Mouse (Mus musculus) liver, embryonic 14.5 days (tissue): ENCODE data around the gene Endod1. TPM values are rescaled to one million over a fixed set of nuclear protein-coding genes. Genes with fewer than 3 reads are reported as not detected.

Source experiments
- ATAC-seq: fragments of 200-750 bp; cut with Nextera tagmentation; 2 replicates; pipeline ENCODE4 v1.8.0; 2017; ENCODE audit warnings: moderate number of reproducible peaks, mild to moderate bottlenecking, moderate library complexity; ENCODE audit not compliant: insufficient read depth
- DNase-seq, 3 experiments: peaks; one replicate each; pipeline ENCODE4 v3.0.0-alpha.2; 2012 to 2013; ENCODE audit warnings: low read depth in 3 of 3, low spot score in 3 of 3
- H3K27ac ChIP-seq: fragments of 300-500 bp; sonication (generic); 2 replicates; pipeline ENCODE4 v1.5.1; 2014; ENCODE audit warnings: moderate library complexity, mild to moderate bottlenecking, control low read depth, inconsistent platforms
- H3K27me3 ChIP-seq: fragments of 300-500 bp; sonication (generic); 2 replicates; pipeline ENCODE4 v1.6.1; 2014; ENCODE audit warnings: mild to moderate bottlenecking, low read length, moderate library complexity; ENCODE audit not compliant: control insufficient read depth, insufficient read depth
- H3K36me3 ChIP-seq: fragments of 300-500 bp; sonication (generic); replicated peaks from 2 replicates; pipeline ENCODE4 v1.6.1; 2014; ENCODE audit warnings: low read depth; ENCODE audit not compliant: control insufficient read depth, insufficient read depth
- H3K4me1 ChIP-seq, 2 experiments: fragments of 200-500 bp in 1 of 2; fragments of 300-500 bp in 1 of 2; sonication (generic) in 1 of 2; replicated peaks; 2 replicates each; pipeline ENCODE4 v1.6.1; 2012 to 2014; ENCODE audit warnings: antibody characterized with exemption in 1 of 2, inconsistent platforms in 1 of 2, low read length in 1 of 2; ENCODE audit not compliant: control insufficient read depth in 2 of 2, insufficient read depth in 2 of 2
- H3K4me2 ChIP-seq: fragments of 300-500 bp; sonication (generic); 2 replicates; pipeline ENCODE4 v1.6.1; 2014; ENCODE audit warnings: low read depth, mild to moderate bottlenecking, control low read depth, moderate library complexity
- H3K4me3 ChIP-seq, 2 experiments: fragments of 200-500 bp in 1 of 2; fragments of 300-500 bp in 1 of 2; sonication (generic) in 1 of 2; 2 replicates each; pipeline ENCODE4 v1.5.1; 2012 to 2014; ENCODE audit warnings: low read depth in 2 of 2, low read length in 2 of 2, mild to moderate bottlenecking in 2 of 2, control low read depth in 1 of 2, inconsistent platforms in 1 of 2, moderate library complexity in 1 of 2; ENCODE audit not compliant: insufficient read depth in 1 of 2
- H3K9ac ChIP-seq: fragments of 300-500 bp; sonication (generic); replicated peaks from 2 replicates; pipeline ENCODE4 v1.6.1; 2014; ENCODE audit warnings: mild to moderate bottlenecking, control low read depth, moderate library complexity
- H3K9me3 ChIP-seq: fragments of 300-500 bp; sonication (generic); 2 replicates; pipeline ENCODE4 v1.6.1; 2016; ENCODE audit warnings: low read length, mixed read lengths; ENCODE audit not compliant: control insufficient read depth
- CTCF ChIP-seq: IDR thresholded peaks from 2 replicates; pipeline ENCODE4 v1.5.1; 2016; ENCODE audit warnings: antibody characterized with exemption, low read depth, control low read depth
- EP300 ChIP-seq: IDR thresholded peaks from 2 replicates; pipeline ENCODE4 v1.6.1; 2016; ENCODE audit warnings: antibody characterized with exemption, low read depth
- WGBS: fragments of 180-500 bp; shearing (Covaris S2); extraction: QIAGEN DNeasy Blood & Tissue Kit; methylation state at CpG from one replicate; pipeline ENCODE4 v1.1.7; 2014; ENCODE audit not compliant: insufficient replicate concordance; 5-methylcytosine and 5-hydroxymethylcytosine counted together
- polyA plus RNA-seq, 2 experiments: library from polyadenylated mRNA; depleted of rRNA in 1 of 2; stranded (reverse) in 1 of 2; unstranded in 1 of 2; fragments of >200 nt; fragmentation: Nextera tagmentation in 1 of 2; extraction: Ambion mirVana in 1 of 2; gene quantifications; 2 replicates each; pipeline versions ENCODE4 v1.2.1 to v1.2.3; 2012 to 2014

Endod1 gene
- polyA plus RNA-seq (2012; rRNA removed), result 18.8 and 22.3 TPM in 2 replicates
- polyA plus RNA-seq (2014; fragmentation: Nextera tagmentation; extraction: Ambion mirVana), result 41.8 and 42.3 TPM in 2 replicates

GRCm38 (mm10) chr9:14381353-14382055, at the start of gene Endod1:
Endod1 (minus strand) TSS chr9:14381507.
- TF ChIP-seq EP300 (no peak), CTCF (no peak)
- Histone ChIP-seq H3K4me1 (peaks cover 29 to 43% of the 10 kb centered on the region in 2 experiments), H3K9me3 (no peaks in the 10 kb centered on the region), H3K4me2 (peak within 1 kb of the TSS; percentile 80), H3K27me3 (no peaks in the 10 kb centered on the region), H3K9ac (peak within 1 kb of the TSS; percentile 93), H3K36me3 (peaks cover 16% of the 10 kb centered on the region), H3K4me3 (peak within 1 kb of the TSS; percentile 94 to 95), H3K27ac (peak within 1 kb of the TSS; percentile 64)
- peak; percentile 67 for ATAC-seq
- 7% methylated on average over 8 of the region's 8 CpGs for WGBS
- DNase-seq, result peak in 1 of 3 experiments; percentile 63

- H3K9ac ChIP-seq, result no peak overlapping the region
- ATAC-seq, result no peak
- no peak for TF ChIP-seq CTCF
- TF ChIP-seq EP300, result peak; percentile 47; the same call in 1 of the 2 replicates
- no peak overlapping the region for H3K4me2 ChIP-seq
- no peaks in the 10 kb centered on the region for H3K36me3 ChIP-seq
- no peaks in the 10 kb centered on the region for H3K9me3 ChIP-seq
- 21% methylated on average over 5 of the region's 5 CpGs for WGBS
- no peak overlapping the region for H3K4me3 ChIP-seq
- no peak overlapping the region for H3K27ac ChIP-seq
- peaks cover 0 to 7% of the 10 kb centered on the region in 2 experiments; a peak in 2 of 4 replicates for H3K4me1 ChIP-seq
- H3K27me3 ChIP-seq, result no peaks in the 10 kb centered on the region
- DNase-seq, result no peak
Measured at GRCm38 (mm10) chr9:14409153-14409552, 27.8 kb upstream of the Endod1 start.

- WGBS, result 21% methylated on average over 4 of the region's 4 CpGs
- TF ChIP-seq CTCF, result no peak
- peak; percentile 56 for TF ChIP-seq EP300
Measured at GRCm38 (mm10) chr9:14408044-14408443, 26.7 kb upstream of the Endod1 start.

GRCm38 (mm10) chr9:14406056-14406455, 24.7 kb upstream of the Endod1 start:
- H3K36me3 ChIP-seq, result no peaks in the 10 kb centered on the region
- TF ChIP-seq CTCF (no peak), EP300 (no peak)
- H3K4me1 ChIP-seq, result peaks cover 0 to 7% of the 10 kb centered on the region in 2 experiments; a peak in 2 of 4 replicates
- no peak overlapping the region for H3K4me2 ChIP-seq
- no peak overlapping the region for H3K27ac ChIP-seq
- H3K27me3 ChIP-seq, result no peaks in the 10 kb centered on the region
- WGBS, result 44% methylated on average over 1 of the region's 1 CpGs
- DNase-seq (no peak), ATAC-seq (no peak)
- no peak overlapping the region for H3K9ac ChIP-seq
- H3K9me3 ChIP-seq, result no peaks in the 10 kb centered on the region
- no peak overlapping the region for H3K4me3 ChIP-seq

More at GRCm38 (mm10) chr9:14408044-14408443, 26.7 kb upstream of the Endod1 start:
- DNase-seq (no peak), ATAC-seq (peak; percentile 33; the same call in 1 of the 2 replicates)
- Histone ChIP-seq H3K9ac (no peak overlapping the region), H3K27ac (no peak overlapping the region), H3K4me2 (no peak overlapping the region), H3K9me3 (no peaks in the 10 kb centered on the region), H3K36me3 (no peaks in the 10 kb centered on the region), H3K4me1 (peaks cover 0 to 7% of the 10 kb centered on the region in 2 experiments; a peak in 2 of 4 replicates), H3K27me3 (no peaks in the 10 kb centered on the region), H3K4me3 (no peak overlapping the region)

GRCm38 (mm10) chr9:14402099-14402498, 20.8 kb upstream of the Endod1 start:
- no peak for ATAC-seq
- Histone ChIP-seq H3K36me3 (no peaks in the 10 kb centered on the region), H3K9ac (no peak overlapping the region), H3K27ac (no peak overlapping the region), H3K4me2 (no peak overlapping the region), H3K4me3 (no peak overlapping the region), H3K4me1 (peaks cover 3 to 8% of the 10 kb centered on the region in 2 experiments), H3K9me3 (no peaks in the 10 kb centered on the region), H3K27me3 (no peaks in the 10 kb centered on the region)
- DNase-seq, result no peak
- TF ChIP-seq EP300 (no peak), CTCF (no peak)
- 61% methylated on average over 1 of the region's 1 CpGs for WGBS
